ENCODE assay signal across 1 mouse cellular context in the genomic region with DNA sequence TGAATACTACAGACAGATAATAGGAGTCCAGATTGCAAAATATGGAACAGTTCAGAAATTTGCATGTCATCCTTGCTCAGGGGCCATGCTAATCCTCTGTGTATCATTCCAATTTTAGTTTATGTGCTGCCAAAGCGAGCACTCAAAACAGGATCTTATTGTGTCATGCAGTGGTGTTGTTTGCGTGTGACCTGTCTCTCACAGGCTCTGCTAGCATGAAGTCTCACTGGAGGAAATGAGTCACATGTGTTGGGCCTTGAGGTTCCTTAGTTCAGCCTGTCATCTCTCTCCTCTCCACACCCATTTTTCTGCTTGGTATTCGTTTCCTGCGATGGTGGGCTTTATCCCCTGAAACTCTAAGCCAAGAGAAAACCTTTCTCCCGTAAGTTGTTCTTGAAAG.
TF ChIP-seq lines count a peak whose summit lies in the region.

No protein-coding gene starts in this region.

TF ChIP-seq in CH12.LX, 34 proteins besides CTCF, POLR2A, EP300 and RAD21 (continued from another document):
- TF ChIP-seq ELF1 (IDR thresholded peaks at IDR 0.05; ENCODE audit: low read depth, low read length) (no peak), IRF4 (IDR thresholded peaks at IDR 0.05; ENCODE audit: low read depth, low read length) (peak; percentile 72), MYC (IDR thresholded peaks at IDR 0.05; ENCODE audit: low read depth, low read length) (0 out of 2 replicates have a peak, but pooled peaks have one; percentile 27), JUND (conservative IDR thresholded peaks at IDR 0.05; ENCODE audit: low read depth, low read length) (peak; percentile 43)
TF ChIP-seq in CH12.LX: peak in this region for 9.
